Mouse (Mus musculus): Measurements from ENCODE around the gene Krt34. TPM values are rescaled to one million over a fixed set of nuclear protein-coding genes. Genes with fewer than 3 reads are reported as not detected.

Gene Krt34
- not detected for total RNA-seq (2021)
- polyA plus RNA-seq (2012; rRNA removed) = not detected in 2 replicates
- long read RNA-seq = 0 reads

DNA sequence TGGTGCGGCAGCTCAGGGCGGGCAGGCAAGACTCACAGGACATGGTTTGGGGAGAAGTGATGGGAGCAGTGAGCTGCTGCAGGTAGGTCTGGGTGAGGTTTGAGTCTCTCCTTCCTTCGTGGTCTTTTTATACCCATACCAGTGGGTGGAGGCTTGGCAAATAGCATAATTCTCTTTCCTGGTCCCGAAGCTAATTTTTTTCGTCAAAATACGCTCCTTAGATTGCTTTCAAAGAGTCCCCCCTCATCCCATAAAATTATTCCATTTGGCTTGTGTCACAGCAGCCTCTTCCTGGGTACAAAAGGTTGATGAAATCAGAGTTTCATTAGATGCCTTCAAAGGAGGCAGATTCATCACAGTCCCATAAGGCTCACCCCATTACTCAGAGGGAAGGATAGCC, at the start of gene Krt34:
Gene Krt34 (minus strand): TSS at position 101 of the 400 bp plus-strand sequence.
- Histone ChIP-seq H3K36me3 (ENCODE audit: control insufficient read depth, insufficient read depth, low read length) (no peaks in the 10 kb centered on the region), H3K27me3 (ENCODE audit: control insufficient read depth, insufficient read depth, low read length) (no peaks in the 10 kb centered on the region), H3K4me3 (no peak within 1 kb of the TSS), H3K4me1 (ENCODE audit: control insufficient read depth, insufficient read depth, low read length) (no peaks in the 10 kb centered on the region), H3K9ac (ENCODE audit: low read depth, low read length) (no peak within 1 kb of the TSS), H3K27ac (no peak within 1 kb of the TSS), H3K79me2 (replicated peaks; ENCODE audit: control insufficient read depth, insufficient read depth, low read length) (no peaks in the 10 kb centered on the region)
- 75% methylated on average over 6 of the region's 6 CpGs for WGBS
- no peak for TF ChIP-seq EP300 (IDR thresholded peaks at IDR 0.05; ENCODE audit: insufficient read depth, low read depth, low read length)
- no peak for TF ChIP-seq POLR2A (IDR thresholded peaks at IDR 0.05; ENCODE audit: insufficient read depth, low read depth, low read length)
- TF ChIP-seq CTCF (IDR thresholded peaks at IDR 0.05) = no peak
- DNase-seq = no peak
- intact Hi-C loops (cut with DNase I) = no loop called here

DNA sequence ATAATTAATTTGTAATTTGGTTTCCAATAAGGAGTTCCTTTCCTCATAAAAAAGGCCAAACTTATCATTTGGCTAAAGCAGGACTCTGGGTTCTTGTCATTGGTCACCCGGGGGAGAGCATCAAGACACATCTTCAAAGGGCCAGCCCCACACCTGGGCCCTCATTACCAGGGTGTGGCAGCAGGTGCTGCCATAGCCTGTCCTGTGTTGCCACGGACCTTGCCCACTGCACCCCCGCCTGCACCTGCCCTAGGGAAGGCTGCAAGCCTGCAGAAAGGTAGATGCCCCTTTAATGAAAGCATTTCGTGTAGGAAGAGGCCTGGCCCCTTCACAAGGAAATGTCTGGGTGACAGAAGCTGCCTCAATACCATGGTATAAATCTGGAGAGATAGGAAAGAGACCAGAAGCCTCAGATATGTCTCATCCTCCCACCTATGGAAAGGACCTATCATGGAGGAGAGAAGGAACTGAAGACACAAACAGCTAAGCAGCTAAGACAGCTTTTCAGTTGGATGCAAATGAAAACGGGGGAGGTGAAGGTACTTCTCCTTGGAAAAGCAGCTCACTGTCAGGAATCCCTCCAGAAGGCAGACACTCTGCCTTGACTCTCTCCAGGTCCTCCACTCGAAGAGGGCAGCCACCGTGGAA, 47.1 kb upstream of the Krt34 start:
- DNase-seq = no peak
- Histone ChIP-seq H3K27ac (no peak overlapping the region), H3K4me3 (no peak overlapping the region), H3K4me1 (ENCODE audit: control insufficient read depth, insufficient read depth, low read length) (no peaks in the 10 kb centered on the region), H3K9ac (ENCODE audit: low read depth, low read length) (no peak overlapping the region), H3K79me2 (replicated peaks; ENCODE audit: control insufficient read depth, insufficient read depth, low read length) (no peaks in the 10 kb centered on the region), H3K27me3 (ENCODE audit: control insufficient read depth, insufficient read depth, low read length) (no peaks in the 10 kb centered on the region; the same call in none of the 2 replicates), H3K36me3 (ENCODE audit: control insufficient read depth, insufficient read depth, low read length) (no peaks in the 10 kb centered on the region)
- intact Hi-C loops (cut with DNase I) = no loop called here
- 63% methylated on average over 7 of the region's 7 CpGs for WGBS
- TF ChIP-seq EP300 (IDR thresholded peaks at IDR 0.05; ENCODE audit: insufficient read depth, low read depth, low read length) = no peak
- TF ChIP-seq CTCF (IDR thresholded peaks at IDR 0.05) = no peak
- TF ChIP-seq POLR2A (IDR thresholded peaks at IDR 0.05; ENCODE audit: insufficient read depth, low read depth, low read length) = no peak

DNA sequence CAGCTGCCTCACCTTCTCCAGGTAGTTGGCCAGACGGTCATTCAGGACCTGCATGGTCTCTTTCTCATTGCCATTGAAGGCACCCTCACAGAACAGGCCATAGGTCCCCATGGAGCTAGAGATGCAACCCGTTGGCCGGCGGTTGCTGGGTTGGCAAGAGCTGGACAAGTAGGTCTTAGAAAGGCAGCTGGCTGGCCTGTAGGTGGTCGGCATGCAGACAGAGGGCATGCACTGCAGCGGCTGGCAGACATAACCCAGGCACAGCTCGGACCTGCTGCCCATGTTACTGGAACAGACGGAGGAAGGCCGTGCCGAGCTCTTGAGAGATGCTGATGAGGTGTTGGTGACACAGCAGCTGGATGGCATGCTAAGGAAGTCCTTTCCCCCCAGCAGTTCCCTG, 46.5 kb upstream of the Krt34 start, which contains the start of gene Krt32:
Gene Krt32 (minus strand): TSS at position 366 of the 400 bp plus-strand sequence.
- no peak within 1 kb of the TSS for H3K4me3 ChIP-seq
- H3K9ac ChIP-seq (ENCODE audit: low read depth, low read length) = no peak within 1 kb of the TSS
- no peak for DNase-seq
- H3K4me1 ChIP-seq (ENCODE audit: control insufficient read depth, insufficient read depth, low read length) = no peaks in the 10 kb centered on the region
- no peaks in the 10 kb centered on the region for H3K36me3 ChIP-seq (ENCODE audit: control insufficient read depth, insufficient read depth, low read length)
- intact Hi-C loops (cut with DNase I) = no loop called here
- H3K27ac ChIP-seq = no peak within 1 kb of the TSS
- WGBS = 85% methylated on average over 10 of the region's 10 CpGs
- TF ChIP-seq EP300 (IDR thresholded peaks at IDR 0.05; ENCODE audit: insufficient read depth, low read depth, low read length) (no peak), POLR2A (IDR thresholded peaks at IDR 0.05; ENCODE audit: insufficient read depth, low read depth, low read length) (no peak), CTCF (IDR thresholded peaks at IDR 0.05) (no peak)
- no peaks in the 10 kb centered on the region; the same call in none of the 2 replicates for H3K27me3 ChIP-seq (ENCODE audit: control insufficient read depth, insufficient read depth, low read length)
- H3K79me2 ChIP-seq (replicated peaks; ENCODE audit: control insufficient read depth, insufficient read depth, low read length) = no peaks in the 10 kb centered on the region

DNA sequence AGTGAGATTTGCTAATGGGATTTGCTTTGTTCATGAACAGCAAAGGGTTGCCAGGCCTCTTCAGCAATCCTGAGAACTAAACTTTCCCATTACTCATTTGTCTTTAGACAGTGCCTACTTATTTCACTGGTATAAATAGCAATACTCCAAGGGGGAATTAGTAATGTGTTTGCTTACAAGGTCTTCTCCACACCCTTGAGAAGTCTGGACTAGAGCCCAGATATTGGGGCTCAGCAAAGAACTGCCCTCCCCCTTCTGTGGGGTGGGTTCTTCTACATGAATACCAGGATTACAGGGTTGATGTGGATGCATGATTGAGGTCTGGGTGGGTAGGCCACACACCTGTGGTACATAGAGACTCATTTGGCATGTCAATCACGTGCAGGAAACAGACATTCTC, 32.5 kb upstream of the Krt34 start:
- Histone ChIP-seq H3K4me3 (no peak overlapping the region), H3K27ac (no peak overlapping the region), H3K79me2 (replicated peaks; ENCODE audit: control insufficient read depth, insufficient read depth, low read length) (no peaks in the 10 kb centered on the region), H3K9ac (ENCODE audit: low read depth, low read length) (no peak overlapping the region), H3K27me3 (ENCODE audit: control insufficient read depth, insufficient read depth, low read length) (no peaks in the 10 kb centered on the region), H3K4me1 (ENCODE audit: control insufficient read depth, insufficient read depth, low read length) (no peaks in the 10 kb centered on the region), H3K36me3 (ENCODE audit: control insufficient read depth, insufficient read depth, low read length) (no peaks in the 10 kb centered on the region)
- TF ChIP-seq EP300 (IDR thresholded peaks at IDR 0.05; ENCODE audit: insufficient read depth, low read depth, low read length) (no peak), CTCF (IDR thresholded peaks at IDR 0.05) (no peak), POLR2A (IDR thresholded peaks at IDR 0.05; ENCODE audit: insufficient read depth, low read depth, low read length) (no peak)
- WGBS = 49% methylated on average over 1 of the region's 1 CpGs
- intact Hi-C loops (cut with DNase I) = no loop called here
- DNase-seq = no peak

DNA sequence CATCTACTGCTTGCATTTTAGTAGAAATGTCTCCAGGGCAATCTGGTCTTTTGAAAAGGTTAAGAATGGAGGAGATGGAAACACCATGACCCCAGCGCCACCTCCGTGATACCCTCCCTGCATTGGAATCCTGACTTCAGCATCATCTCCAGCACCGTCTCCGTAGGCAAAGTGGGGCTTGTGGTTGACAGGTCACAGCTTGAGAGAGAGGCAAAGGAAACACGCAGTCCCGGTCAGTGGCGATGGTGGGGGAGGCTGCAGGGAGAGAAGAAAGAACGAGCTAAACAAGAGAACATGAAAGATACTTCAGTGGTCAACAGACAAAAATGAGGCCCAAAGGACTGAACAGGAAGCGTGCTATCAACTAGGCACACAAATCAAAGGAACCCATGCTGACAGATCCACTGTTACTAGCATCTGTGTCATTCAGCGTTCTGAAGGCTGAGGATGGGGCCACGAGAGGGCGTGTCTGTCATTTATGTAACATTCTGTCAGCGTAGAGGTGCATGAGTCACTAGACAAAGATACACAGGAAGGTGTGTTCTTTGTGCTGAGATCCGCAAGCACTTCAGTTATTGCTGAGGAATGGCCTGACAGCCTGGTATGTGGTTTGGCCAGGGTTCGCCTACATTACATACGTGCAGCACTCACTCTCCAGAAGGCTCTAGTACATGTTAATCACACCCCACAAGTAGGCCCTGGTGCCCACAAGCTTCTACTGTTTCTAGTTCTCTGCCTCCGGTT, 26.1 kb upstream of the Krt34 start:
- no peak overlapping the region for H3K9ac ChIP-seq (ENCODE audit: low read depth, low read length)
- TF ChIP-seq CTCF (IDR thresholded peaks at IDR 0.05) = no peak
- TF ChIP-seq EP300 (IDR thresholded peaks at IDR 0.05; ENCODE audit: insufficient read depth, low read depth, low read length) = no peak
- no peak for TF ChIP-seq POLR2A (IDR thresholded peaks at IDR 0.05; ENCODE audit: insufficient read depth, low read depth, low read length)
- no peaks in the 10 kb centered on the region for H3K27me3 ChIP-seq (ENCODE audit: control insufficient read depth, insufficient read depth, low read length)
- no peaks in the 10 kb centered on the region for H3K36me3 ChIP-seq (ENCODE audit: control insufficient read depth, insufficient read depth, low read length)
- H3K27ac ChIP-seq = no peak overlapping the region
- intact Hi-C loops (cut with DNase I) = loop anchor here (5.0 kb wide), 1 partner anchor 100 kb away; no protein-coding TSS in a partner anchor
- WGBS = 59% methylated on average over 17 of the region's 17 CpGs
- no peak for DNase-seq
- no peaks in the 10 kb centered on the region for H3K79me2 ChIP-seq (replicated peaks; ENCODE audit: control insufficient read depth, insufficient read depth, low read length)
- H3K4me3 ChIP-seq = no peak overlapping the region
- no peaks in the 10 kb centered on the region for H3K4me1 ChIP-seq (ENCODE audit: control insufficient read depth, insufficient read depth, low read length)
